Mouse (Mus musculus) urinary bladder, postnatal 36 days (tissue): ENCODE data around the gene Lrit2.

Experiments
- DNase-seq, 2 experiments: peaks; one replicate each; pipeline ENCODE4 v3.0.0; 2022; ENCODE audit warnings: low spot score in 2 of 2, mixed read lengths in 1 of 2

Gene Lrit2

GRCm38 (mm10) chr14:37067629-37068028 is at the start of gene Lrit2:
Lrit2 (plus strand) TSS chr14:37067929.
- DNase-seq: no peak

- DNase-seq: no peak
Observed at GRCm38 (mm10) chr14:37027248-37027933, 40.3 kb upstream of the Lrit2 start.

GRCm38 (mm10) chr14:37027951-37028350 is 39.8 kb upstream of the Lrit2 start:
- DNase-seq: no peak

GRCm38 (mm10) chr14:37028555-37028954 is 39.2 kb upstream of the Lrit2 start:
- DNase-seq: no peak

- DNase-seq: no peak
Observed at GRCm38 (mm10) chr14:37032481-37033104, 35.1 kb upstream of the Lrit2 start.

- DNase-seq: peak; percentile 59 to 67
Observed at GRCm38 (mm10) chr14:37033241-37033640, 34.5 kb upstream of the Lrit2 start.

GRCm38 (mm10) chr14:37034432-37034831 is 33.3 kb upstream of the Lrit2 start:
- no peak for DNase-seq

GRCm38 (mm10) chr14:37048914-37049410 is 18.8 kb upstream of the Lrit2 start, which contains the start of gene Rgr:
Rgr (minus strand) TSS chr14:37048964.
- no peak for DNase-seq

GRCm38 (mm10) chr14:37064849-37065248 is 2.9 kb upstream of the Lrit2 start:
- no peak for DNase-seq

- DNase-seq: no peak
Observed at GRCm38 (mm10) chr14:37066636-37067035, 1.1 kb upstream of the Lrit2 start.

- DNase-seq: peak; percentile 10 to 54
Observed at GRCm38 (mm10) chr14:37068516-37068915, 787 bp downstream of the Lrit2 start.

- DNase-seq: no peak
Observed at GRCm38 (mm10) chr14:37080724-37081123, 13.0 kb downstream of the Lrit2 start.

GRCm38 (mm10) chr14:37083755-37084154 is 16.0 kb downstream of the Lrit2 start:
- DNase-seq: no peak

GRCm38 (mm10) chr14:37094436-37094835 is 26.7 kb downstream of the Lrit2 start:
- no peak for DNase-seq

- no peak for DNase-seq
Observed at GRCm38 (mm10) chr14:37095556-37095955, 27.8 kb downstream of the Lrit2 start.

GRCm38 (mm10) chr14:37097956-37098530 is 30.3 kb downstream of the Lrit2 start, which contains the start of gene Cdhr1:
Cdhr1 (minus strand) TSS chr14:37098347.
- DNase-seq: no peak

- DNase-seq: no peak
Observed at GRCm38 (mm10) chr14:37101531-37101930, 33.8 kb downstream of the Lrit2 start.

GRCm38 (mm10) chr14:37102484-37102883 is 34.8 kb downstream of the Lrit2 start:
- DNase-seq: no peak

GRCm38 (mm10) chr14:37104747-37105146 is 37.0 kb downstream of the Lrit2 start:
- DNase-seq: peak; percentile 55 to 63

GRCm38 (mm10) chr14:37105846-37106245 is 38.1 kb downstream of the Lrit2 start:
- DNase-seq: no peak

GRCm38 (mm10) chr14:37109460-37109859 is 41.7 kb downstream of the Lrit2 start:
- no peak for DNase-seq

GRCm38 (mm10) chr14:37109975-37110374 is 42.2 kb downstream of the Lrit2 start:
- DNase-seq: no peak

- no peak for DNase-seq
Observed at GRCm38 (mm10) chr14:37110456-37110855, 42.7 kb downstream of the Lrit2 start.
